Mouse (Mus musculus) forebrain, embryonic 14.5 days (tissue): ENCODE measurements at regions not wholly inside any gene's neighbourhood (a gene's known extent, or its start where the extent isn't known, plus 50 kb on each side); places are given as distances from the start of the nearest gene placed in this dataset.

ENCODE experiments used
- ATAC-seq: fragments of 200-750 bp; cut with Nextera tagmentation; 2 replicates; pipeline ENCODE4 v1.8.0; 2017; ENCODE audit warnings: mild to moderate bottlenecking, moderate library complexity
- DNase-seq: peaks from one replicate; pipeline ENCODE4 v3.0.0-alpha.2; 2015; ENCODE audit warnings: low spot score
- H3K27ac ChIP-seq: fragments of 300-500 bp; sonication (generic); 2 replicates; pipeline ENCODE4 v1.5.1; 2014; ENCODE audit warnings: low read depth, mild to moderate bottlenecking, control low read depth, low read length, moderate library complexity
- H3K27me3 ChIP-seq: fragments of 300-500 bp; sonication (generic); replicated peaks from 2 replicates; pipeline ENCODE4 v1.6.1; 2014; ENCODE audit warnings: low read length, control low read depth, mixed read lengths; ENCODE audit not compliant: control insufficient read depth, insufficient read depth
- H3K36me3 ChIP-seq: fragments of 300-500 bp; sonication (generic); 2 replicates; pipeline ENCODE4 v1.6.1; 2014; ENCODE audit warnings: low read length, control low read depth; ENCODE audit not compliant: control insufficient read depth, insufficient read depth
- H3K4me1 ChIP-seq: fragments of 300-500 bp; sonication (generic); 2 replicates; pipeline ENCODE4 v1.6.1; 2014; ENCODE audit warnings: antibody characterized with exemption, low read length, control low read depth; ENCODE audit not compliant: control insufficient read depth, insufficient read depth
- H3K4me2 ChIP-seq: fragments of 300-500 bp; sonication (generic); 2 replicates; pipeline ENCODE4 v1.6.1; 2014; ENCODE audit warnings: mild to moderate bottlenecking, control low read depth, low read length
- H3K4me3 ChIP-seq: fragments of 300-500 bp; sonication (generic); 2 replicates; pipeline ENCODE4 v1.5.1; 2014; ENCODE audit warnings: low read depth, low read length, control low read depth
- H3K9ac ChIP-seq: fragments of 300-500 bp; sonication (generic); 2 replicates; pipeline ENCODE4 v1.6.1; 2014; ENCODE audit warnings: mild to moderate bottlenecking, low read length, control low read depth, moderate library complexity
- H3K9me3 ChIP-seq: fragments of 300-500 bp; sonication (generic); replicated peaks from 2 replicates; pipeline ENCODE4 v1.6.1; 2016; ENCODE audit warnings: low read length, control low read depth, mixed read lengths; ENCODE audit not compliant: control insufficient read depth
- WGBS: fragments of 180-500 bp; shearing (Covaris S2); extraction: QIAGEN DNeasy Blood & Tissue Kit; methylation state at CpG from one replicate; pipeline ENCODE4 v1.1.7; 2014; 5-methylcytosine and 5-hydroxymethylcytosine counted together

- WGBS = 96% methylated on average over 3 of the region's 3 CpGs
- Histone ChIP-seq H3K27ac (no peak overlapping the region), H3K27me3 (no peaks in the 10 kb centered on the region), H3K9me3 (no peaks in the 10 kb centered on the region), H3K4me3 (no peak overlapping the region), H3K9ac (no peak overlapping the region), H3K4me1 (no peaks in the 10 kb centered on the region), H3K36me3 (no peaks in the 10 kb centered on the region), H3K4me2 (no peak overlapping the region)
- ATAC-seq (no peak), DNase-seq (no peak)
Observed at GRCm38 (mm10) chr3:80421461-80421860, 381.2 kb downstream of the Gria2 start.

- Histone ChIP-seq H3K4me1 (no peaks in the 10 kb centered on the region), H3K9ac (no peak overlapping the region), H3K27me3 (no peaks in the 10 kb centered on the region), H3K36me3 (no peaks in the 10 kb centered on the region), H3K4me3 (no peak overlapping the region), H3K27ac (no peak overlapping the region), H3K9me3 (no peaks in the 10 kb centered on the region), H3K4me2 (no peak overlapping the region)
- DNase-seq = no peak
- WGBS = 81% methylated on average over 3 of the region's 3 CpGs
- ATAC-seq = no peak
Observed at GRCm38 (mm10) chr3:80422106-80422505, 380.5 kb downstream of the Gria2 start.

DNA sequence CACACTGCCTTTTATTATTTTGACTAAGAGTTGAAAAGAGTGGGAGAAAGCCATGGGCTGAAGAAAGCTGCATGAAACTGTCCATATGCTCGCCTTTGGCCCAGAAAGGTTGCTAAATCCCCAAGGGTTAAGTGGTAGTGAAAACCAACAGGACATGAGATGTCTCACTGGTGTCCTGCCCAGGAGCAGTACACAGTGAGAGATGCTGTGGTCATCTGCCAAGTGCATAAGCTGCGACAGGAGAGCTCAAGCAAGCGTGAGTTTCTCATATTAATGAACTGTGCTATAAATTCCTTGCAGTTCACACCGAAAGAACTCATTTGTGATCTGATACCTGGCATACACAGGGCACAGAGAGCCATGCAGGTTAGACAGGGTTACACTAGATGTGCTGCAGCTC, 380.0 kb downstream of the Gria2 start:
- 77% methylated on average over 4 of the region's 4 CpGs for WGBS
- no peak for DNase-seq
- no peak overlapping the region for H3K9ac ChIP-seq

More for the DNA sequence above, 380.0 kb downstream of the Gria2 start:
- Histone ChIP-seq H3K27me3 (no peaks in the 10 kb centered on the region), H3K4me3 (no peak overlapping the region), H3K4me1 (no peaks in the 10 kb centered on the region), H3K27ac (no peak overlapping the region), H3K36me3 (no peaks in the 10 kb centered on the region), H3K4me2 (no peak overlapping the region), H3K9me3 (no peaks in the 10 kb centered on the region)
- no peak for ATAC-seq
